Mouse (Mus musculus): Measurements from ENCODE around the gene Id1. TPM values are rescaled to one million over a fixed set of nuclear protein-coding genes. Genes with fewer than 3 reads are reported as not detected.
A peak's percentile ranks its signal among the peaks of the same experiment; 100 is the strongest.

The Id1 gene
- polyA plus RNA-seq, 1 experiment from 2014 or later: 61.1 TPM

- no peaks in the 10 kb centered on the region for H3K27me3 ChIP-seq (ENCODE audit: control insufficient read depth, insufficient read depth, low read length)
- 77% methylated on average over 10 of the region's 10 CpGs for WGBS
- ATAC-seq (ENCODE audit: insufficient number of reproducible peaks, insufficient read depth, low FRiP score, low read depth): no peak
- peaks cover 4 to 21% of the 10 kb centered on the region in 2 experiments; a peak in 2 of 4 replicates for H3K4me1 ChIP-seq (ENCODE audit: control insufficient read depth in 2 of 2, insufficient read depth in 2 of 2, low read length in 2 of 2)
- H3K4me2 ChIP-seq (ENCODE audit: low read length): no peak overlapping the region
- no peak overlapping the region for H3K27ac ChIP-seq (replicated peaks in 1 of 2; ENCODE audit: control insufficient read depth in 1 of 2, insufficient read depth in 1 of 2, low read depth in 2 of 2, low read length in 2 of 2)
- H3K9me3 ChIP-seq (ENCODE audit: control insufficient read depth, low read length): no peaks in the 10 kb centered on the region
- peaks cover 72% of the 10 kb centered on the region for H3K36me3 ChIP-seq (ENCODE audit: control insufficient read depth, insufficient read depth, low read length)
- peak overlapping the region; percentile 72; the same call in 1 of the 2 replicates for H3K9ac ChIP-seq (ENCODE audit: low read length)
- H3K4me3 ChIP-seq (ENCODE audit: control insufficient read depth in 1 of 2, insufficient read depth in 1 of 2, low read depth in 1 of 2, low read length in 2 of 2): no peak overlapping the region
Observed at GRCm38 (mm10) chr2:152696016-152696415, 40.0 kb upstream of the Id1 start.

- H3K4me1 ChIP-seq (ENCODE audit: control insufficient read depth in 2 of 2, insufficient read depth in 2 of 2, low read length in 2 of 2): peaks cover 4 to 21% of the 10 kb centered on the region in 2 experiments; a peak in 2 of 4 replicates
- 0 out of 2 replicates have a peak, but pooled peaks have one; percentile 4 for ATAC-seq (ENCODE audit: insufficient number of reproducible peaks, insufficient read depth, low FRiP score, low read depth)
- H3K36me3 ChIP-seq (ENCODE audit: control insufficient read depth, insufficient read depth, low read length): peaks cover 78% of the 10 kb centered on the region
- peak overlapping the region; percentile 72 for H3K9ac ChIP-seq (ENCODE audit: low read length)
- H3K27ac ChIP-seq (replicated peaks in 1 of 2; ENCODE audit: control insufficient read depth in 1 of 2, insufficient read depth in 1 of 2, low read depth in 2 of 2, low read length in 2 of 2): peak overlapping the region; percentile 18 to 41; a peak in 3 of 4 replicates
- no peaks in the 10 kb centered on the region for H3K27me3 ChIP-seq (ENCODE audit: control insufficient read depth, insufficient read depth, low read length)
- WGBS: 41% methylated on average over 20 of the region's 20 CpGs
- H3K4me2 ChIP-seq (ENCODE audit: low read length): no peak overlapping the region
- H3K4me3 ChIP-seq (ENCODE audit: control insufficient read depth in 1 of 2, insufficient read depth in 1 of 2, low read depth in 1 of 2, low read length in 2 of 2): no peak overlapping the region
- no peaks in the 10 kb centered on the region for H3K9me3 ChIP-seq (ENCODE audit: control insufficient read depth, low read length)
Observed at GRCm38 (mm10) chr2:152696476-152697164, 39.4 kb upstream of the Id1 start.

GRCm38 (mm10) chr2:152700138-152700537 lies 35.9 kb upstream of the Id1 start:
- H3K9me3 ChIP-seq (ENCODE audit: control insufficient read depth, low read length): no peaks in the 10 kb centered on the region

GRCm38 (mm10) chr2:152700725-152701124 lies 35.3 kb upstream of the Id1 start:
- Histone ChIP-seq H3K9ac (ENCODE audit: low read length) (no peak overlapping the region), H3K4me1 (ENCODE audit: control insufficient read depth in 2 of 2, insufficient read depth in 2 of 2, low read length in 2 of 2) (peaks cover 2 to 10% of the 10 kb centered on the region in 2 experiments; a peak in 2 of 4 replicates)
- 85% methylated on average over 8 of the region's 8 CpGs for WGBS

More at GRCm38 (mm10) chr2:152700138-152700537, 35.9 kb upstream of the Id1 start:
- Histone ChIP-seq H3K4me3 (ENCODE audit: control insufficient read depth in 1 of 2, insufficient read depth in 1 of 2, low read depth in 1 of 2, low read length in 2 of 2) (no peak overlapping the region), H3K27me3 (ENCODE audit: control insufficient read depth, insufficient read depth, low read length) (no peaks in the 10 kb centered on the region), H3K4me1 (ENCODE audit: control insufficient read depth in 2 of 2, insufficient read depth in 2 of 2, low read length in 2 of 2) (peaks cover 2 to 10% of the 10 kb centered on the region in 2 experiments; a peak in 2 of 4 replicates), H3K9ac (ENCODE audit: low read length) (no peak overlapping the region), H3K36me3 (ENCODE audit: control insufficient read depth, insufficient read depth, low read length) (peaks cover 100% of the 10 kb centered on the region), H3K4me2 (ENCODE audit: low read length) (no peak overlapping the region), H3K27ac (replicated peaks in 1 of 2; ENCODE audit: control insufficient read depth in 1 of 2, insufficient read depth in 1 of 2, low read depth in 2 of 2, low read length in 2 of 2) (no peak overlapping the region)
- WGBS: 97% methylated on average over 10 of the region's 10 CpGs
- ATAC-seq (ENCODE audit: insufficient number of reproducible peaks, insufficient read depth, low FRiP score, low read depth): no peak

GRCm38 (mm10) chr2:152703596-152704255 lies 32.3 kb upstream of the Id1 start:
- Histone ChIP-seq H3K4me1 (ENCODE audit: control insufficient read depth in 2 of 2, insufficient read depth in 2 of 2, low read length in 2 of 2) (peaks cover 8 to 33% of the 10 kb centered on the region in 2 experiments), H3K9ac (ENCODE audit: low read length) (no peak overlapping the region), H3K36me3 (ENCODE audit: control insufficient read depth, insufficient read depth, low read length) (peaks cover 79% of the 10 kb centered on the region), H3K4me2 (ENCODE audit: low read length) (no peak overlapping the region), H3K4me3 (ENCODE audit: control insufficient read depth in 1 of 2, insufficient read depth in 1 of 2, low read depth in 1 of 2, low read length in 2 of 2) (no peak overlapping the region), H3K9me3 (ENCODE audit: control insufficient read depth, low read length) (no peaks in the 10 kb centered on the region), H3K27me3 (ENCODE audit: control insufficient read depth, insufficient read depth, low read length) (no peaks in the 10 kb centered on the region), H3K27ac (replicated peaks in 1 of 2; ENCODE audit: control insufficient read depth in 1 of 2, insufficient read depth in 1 of 2, low read depth in 2 of 2, low read length in 2 of 2) (no peak overlapping the region)
- no peak for ATAC-seq (ENCODE audit: insufficient number of reproducible peaks, insufficient read depth, low FRiP score, low read depth)
- WGBS: 92% methylated on average over 21 of the region's 21 CpGs

More at GRCm38 (mm10) chr2:152700725-152701124, 35.3 kb upstream of the Id1 start:
- ATAC-seq (ENCODE audit: insufficient number of reproducible peaks, insufficient read depth, low FRiP score, low read depth): no peak
- H3K36me3 ChIP-seq (ENCODE audit: control insufficient read depth, insufficient read depth, low read length): peaks cover 100% of the 10 kb centered on the region
- H3K27me3 ChIP-seq (ENCODE audit: control insufficient read depth, insufficient read depth, low read length): no peaks in the 10 kb centered on the region
- no peak overlapping the region for H3K27ac ChIP-seq (replicated peaks in 1 of 2; ENCODE audit: control insufficient read depth in 1 of 2, insufficient read depth in 1 of 2, low read depth in 2 of 2, low read length in 2 of 2)
- no peak overlapping the region for H3K4me2 ChIP-seq (ENCODE audit: low read length)
- no peaks in the 10 kb centered on the region for H3K9me3 ChIP-seq (ENCODE audit: control insufficient read depth, low read length)
- H3K4me3 ChIP-seq (ENCODE audit: control insufficient read depth in 1 of 2, insufficient read depth in 1 of 2, low read depth in 1 of 2, low read length in 2 of 2): no peak overlapping the region

- Histone ChIP-seq H3K36me3 (ENCODE audit: control insufficient read depth, insufficient read depth, low read length) (peaks cover 74% of the 10 kb centered on the region), H3K9ac (ENCODE audit: low read length) (no peak overlapping the region), H3K27me3 (ENCODE audit: control insufficient read depth, insufficient read depth, low read length) (no peaks in the 10 kb centered on the region), H3K4me2 (ENCODE audit: low read length) (no peak overlapping the region), H3K4me3 (ENCODE audit: control insufficient read depth in 1 of 2, insufficient read depth in 1 of 2, low read depth in 1 of 2, low read length in 2 of 2) (no peak overlapping the region), H3K27ac (replicated peaks in 1 of 2; ENCODE audit: control insufficient read depth in 1 of 2, insufficient read depth in 1 of 2, low read depth in 2 of 2, low read length in 2 of 2) (no peak overlapping the region), H3K9me3 (ENCODE audit: control insufficient read depth, low read length) (no peaks in the 10 kb centered on the region), H3K4me1 (ENCODE audit: control insufficient read depth in 2 of 2, insufficient read depth in 2 of 2, low read length in 2 of 2) (peaks cover 8 to 29% of the 10 kb centered on the region in 2 experiments)
- 87% methylated on average over 5 of the region's 5 CpGs for WGBS
- ATAC-seq (ENCODE audit: insufficient number of reproducible peaks, insufficient read depth, low FRiP score, low read depth): no peak
Observed at GRCm38 (mm10) chr2:152704256-152704605, 31.8 kb upstream of the Id1 start.

- Histone ChIP-seq H3K9ac (ENCODE audit: low read length) (no peak overlapping the region), H3K27ac (replicated peaks in 1 of 2; ENCODE audit: control insufficient read depth in 1 of 2, insufficient read depth in 1 of 2, low read depth in 2 of 2, low read length in 2 of 2) (peak overlapping the region in 1 of 2 experiments; percentile 90; a peak in 2 of 4 replicates), H3K36me3 (ENCODE audit: control insufficient read depth, insufficient read depth, low read length) (peaks cover 67% of the 10 kb centered on the region), H3K4me1 (ENCODE audit: control insufficient read depth in 2 of 2, insufficient read depth in 2 of 2, low read length in 2 of 2) (peaks cover 8 to 23% of the 10 kb centered on the region in 2 experiments), H3K4me2 (ENCODE audit: low read length) (no peak overlapping the region), H3K9me3 (ENCODE audit: control insufficient read depth, low read length) (no peaks in the 10 kb centered on the region), H3K4me3 (ENCODE audit: control insufficient read depth in 1 of 2, insufficient read depth in 1 of 2, low read depth in 1 of 2, low read length in 2 of 2) (no peak overlapping the region), H3K27me3 (ENCODE audit: control insufficient read depth, insufficient read depth, low read length) (no peaks in the 10 kb centered on the region)
- no peak for ATAC-seq (ENCODE audit: insufficient number of reproducible peaks, insufficient read depth, low FRiP score, low read depth)
- 94% methylated on average over 14 of the region's 14 CpGs for WGBS
Observed at GRCm38 (mm10) chr2:152704811-152705370, 31.2 kb upstream of the Id1 start.

Measured in heart, embryonic 14.5 days (tissue).